Mouse (Mus musculus): ENCODE results near the gene Tmem255b. TPM values are rescaled to one million over a fixed set of nuclear protein-coding genes. Genes with fewer than 3 reads are reported as not detected.

Tmem255b gene
- polyA plus RNA-seq, 1 experiment from 2014 or later = 0.62 TPM

DNA sequence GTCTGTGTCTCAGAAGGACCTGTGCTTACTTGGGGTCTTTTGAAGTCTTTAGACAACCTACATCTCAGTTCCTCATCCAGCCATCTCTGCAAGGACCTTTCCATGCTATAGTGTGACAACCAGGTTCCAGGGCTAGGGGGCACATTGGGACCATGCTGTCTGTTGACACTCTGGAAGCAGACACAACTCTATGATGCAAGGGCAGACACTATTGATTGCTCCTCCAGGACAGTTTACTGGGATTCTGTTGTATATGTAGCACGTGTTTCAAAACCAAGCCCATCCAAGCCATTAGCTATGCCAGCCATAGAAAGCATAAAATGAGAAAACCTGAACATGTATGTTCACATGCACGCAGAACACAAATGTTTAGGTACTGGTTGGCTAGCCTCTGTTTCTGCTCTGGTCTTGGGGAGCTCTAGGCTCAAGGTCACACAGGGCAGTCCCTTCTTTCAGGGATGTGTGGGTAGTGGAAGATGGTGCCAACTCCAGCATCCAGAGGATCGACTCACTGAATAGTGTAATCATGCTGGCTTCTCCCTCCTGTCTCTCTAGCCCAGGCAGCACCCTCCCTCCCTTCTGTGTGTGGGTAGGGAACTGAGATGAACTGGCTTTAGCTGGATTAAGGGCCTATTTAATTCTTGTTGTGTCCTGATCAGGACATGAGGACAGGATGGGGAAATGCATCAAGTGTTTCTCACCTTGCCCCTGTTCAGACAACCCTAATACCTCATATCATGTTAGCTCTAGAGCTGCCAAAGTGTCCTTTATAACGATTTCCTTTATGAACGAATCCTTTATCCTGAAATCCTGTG, 78.8 kb downstream of the Tmem255b start:
- 74% methylated on average over 5 of the region's 5 CpGs for WGBS
- H3K4me3 ChIP-seq = no peak overlapping the region

DNA sequence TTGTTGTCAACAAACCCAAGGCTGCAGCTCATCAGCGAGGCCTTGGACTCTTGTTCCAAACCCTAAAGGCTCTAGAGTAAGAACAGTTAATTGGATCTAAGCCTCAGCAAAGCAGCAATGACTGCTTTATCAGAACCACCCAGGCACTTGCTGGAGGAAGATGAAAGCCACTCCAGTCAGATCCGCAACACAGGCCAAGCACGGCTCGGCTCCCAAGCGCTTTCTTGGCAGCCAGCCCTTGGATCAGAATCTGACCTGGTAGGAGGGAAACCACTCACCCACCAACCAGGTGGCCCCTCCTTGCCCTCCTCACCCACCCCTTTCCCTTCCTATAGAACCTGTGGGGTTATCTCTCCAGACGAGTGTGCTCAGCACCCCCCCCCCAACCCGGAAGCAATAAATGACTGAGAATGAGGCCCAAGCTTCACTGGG, 81.0 kb downstream of the Tmem255b start:
- H3K36me3 ChIP-seq = no peaks in the 10 kb centered on the region
- 27% methylated on average over 7 of the region's 7 CpGs for WGBS
- no peak overlapping the region for H3K4me3 ChIP-seq
- H3K9ac ChIP-seq = no peak overlapping the region
- peaks cover 19% of the 10 kb centered on the region; the same call in 1 of the 2 replicates for H3K27me3 ChIP-seq (replicated peaks)
- H3K4me1 ChIP-seq = peaks cover 44% of the 10 kb centered on the region
- 0 out of 2 replicates have a peak overlapping the region, but pooled peaks have one; percentile 32 for H3K27ac ChIP-seq (replicated peaks)
- H3K4me2 ChIP-seq = no peak overlapping the region
- H3K9me3 ChIP-seq = no peaks in the 10 kb centered on the region
- ATAC-seq (ENCODE audit: extremely low read depth, insufficient number of reproducible peaks, low FRiP score, low TSS enrichment) = no peak

More for the DNA sequence above, 78.8 kb downstream of the Tmem255b start:
- no peak overlapping the region for H3K9ac ChIP-seq
- no peaks in the 10 kb centered on the region for H3K9me3 ChIP-seq
- no peak for ATAC-seq (ENCODE audit: extremely low read depth, insufficient number of reproducible peaks, low FRiP score, low TSS enrichment)
- H3K27me3 ChIP-seq (replicated peaks) = peaks cover 22% of the 10 kb centered on the region
- H3K27ac ChIP-seq (replicated peaks) = no peak overlapping the region
- H3K36me3 ChIP-seq = no peaks in the 10 kb centered on the region
- H3K4me2 ChIP-seq = no peak overlapping the region
- peaks cover 27% of the 10 kb centered on the region for H3K4me1 ChIP-seq

DNA sequence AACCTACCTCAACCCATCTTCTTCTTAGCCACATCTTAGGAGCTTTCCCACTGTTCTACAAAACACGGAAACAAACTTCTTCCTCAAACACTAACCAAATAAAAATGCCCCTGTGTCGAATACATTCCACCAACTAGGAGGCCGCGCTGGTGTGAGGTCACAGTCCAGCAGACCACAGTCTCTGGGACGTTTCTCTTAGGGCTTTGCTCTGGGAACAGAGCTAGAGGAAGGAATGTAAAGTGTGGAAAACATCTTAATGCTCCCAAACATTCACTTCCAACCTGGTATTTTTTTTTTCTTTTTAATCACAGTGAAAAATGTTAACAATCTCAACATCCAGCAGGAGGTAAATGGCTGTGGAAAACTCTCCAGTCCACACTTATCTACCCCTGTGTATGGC, 81.7 kb downstream of the Tmem255b start:
- peak overlapping the region; percentile 32; the same call in 1 of the 2 replicates for H3K27ac ChIP-seq (replicated peaks)
- no peak overlapping the region for H3K9ac ChIP-seq
- WGBS = 64% methylated on average over 5 of the region's 5 CpGs
- H3K36me3 ChIP-seq = no peaks in the 10 kb centered on the region
- H3K4me2 ChIP-seq = no peak overlapping the region
- H3K27me3 ChIP-seq (replicated peaks) = peaks cover 19% of the 10 kb centered on the region; the same call in 1 of the 2 replicates
- H3K4me1 ChIP-seq = peaks cover 51% of the 10 kb centered on the region
- H3K9me3 ChIP-seq = no peaks in the 10 kb centered on the region
- no peak for ATAC-seq (ENCODE audit: extremely low read depth, insufficient number of reproducible peaks, low FRiP score, low TSS enrichment)
- no peak overlapping the region for H3K4me3 ChIP-seq

DNA sequence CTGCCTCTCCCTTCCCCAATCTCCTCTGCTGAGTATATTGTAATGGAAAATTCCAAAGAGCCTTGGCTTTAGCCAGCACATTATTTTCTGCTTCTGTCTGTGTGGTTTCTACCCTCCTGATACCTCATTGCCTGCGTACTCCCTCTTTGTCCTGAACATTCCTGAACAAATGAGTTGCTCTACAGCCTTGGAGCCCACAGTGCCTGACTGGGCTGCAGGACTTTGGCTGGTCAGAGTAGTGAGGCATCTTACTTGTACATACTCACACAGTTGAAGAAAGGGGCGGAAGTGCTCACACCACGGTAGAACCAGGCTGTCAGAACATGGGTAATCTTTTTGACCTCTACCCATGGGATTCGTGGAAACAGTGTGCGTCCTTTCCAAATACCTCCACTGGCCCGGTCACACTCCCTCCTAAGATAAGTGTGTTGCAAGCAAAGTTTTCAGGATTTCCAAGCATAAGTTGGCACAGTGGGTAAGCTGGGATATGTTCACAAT, 82.3 kb downstream of the Tmem255b start:
- peaks cover 57% of the 10 kb centered on the region for H3K4me1 ChIP-seq
- no peaks in the 10 kb centered on the region for H3K9me3 ChIP-seq
- H3K27ac ChIP-seq (replicated peaks) = peak overlapping the region; percentile 32
- no peak overlapping the region for H3K4me2 ChIP-seq
- no peak for ATAC-seq (ENCODE audit: extremely low read depth, insufficient number of reproducible peaks, low FRiP score, low TSS enrichment)
- no peak overlapping the region for H3K9ac ChIP-seq
- peaks cover 24% of the 10 kb centered on the region for H3K27me3 ChIP-seq (replicated peaks)
- H3K4me3 ChIP-seq = no peak overlapping the region
- 67% methylated on average over 6 of the region's 6 CpGs for WGBS
- H3K36me3 ChIP-seq = no peaks in the 10 kb centered on the region

Other genes starting within 250 kb of the Tmem255b start
- 17.1 and 19.9 TPM in 2 replicates for gene Grtp1, start 234.6 kb upstream of the Tmem255b start, polyA plus RNA-seq (2015; fragmentation: Nextera tagmentation; extraction: Ambion mirVana)
- gene Adprhl1, start 181.0 kb upstream of the Tmem255b start, polyA plus RNA-seq (2015; fragmentation: Nextera tagmentation; extraction: Ambion mirVana) = 170 and 207 TPM in 2 replicates
- 24.6 and 26.7 TPM in 2 replicates for gene Dcun1d2, start 147.1 kb upstream of the Tmem255b start, polyA plus RNA-seq (2015; fragmentation: Nextera tagmentation; extraction: Ambion mirVana)
- 32.2 and 36.0 TPM in 2 replicates for gene Tmco3, start 147.0 kb upstream of the Tmem255b start, polyA plus RNA-seq (2015; fragmentation: Nextera tagmentation; extraction: Ambion mirVana)
- gene Tfdp1, start 96.4 kb upstream of the Tmem255b start, polyA plus RNA-seq (2015; fragmentation: Nextera tagmentation; extraction: Ambion mirVana) = 81.5 and 87.5 TPM in 2 replicates
- 0.13 TPM in 1 of 2 replicates, not detected in the other for gene Atp4b, start 38.4 kb upstream of the Tmem255b start, polyA plus RNA-seq (2015; fragmentation: Nextera tagmentation; extraction: Ambion mirVana)
- gene Grk1, start 30.1 kb upstream of the Tmem255b start, polyA plus RNA-seq (2015; fragmentation: Nextera tagmentation; extraction: Ambion mirVana) = not detected in 2 replicates
- 101 and 110 TPM in 2 replicates for gene Gas6, start 59.3 kb downstream of the Tmem255b start, polyA plus RNA-seq (2015; fragmentation: Nextera tagmentation; extraction: Ambion mirVana)
- not detected in 2 replicates for gene 1700029H14Rik, start 127.3 kb downstream of the Tmem255b start, polyA plus RNA-seq (2015; fragmentation: Nextera tagmentation; extraction: Ambion mirVana)
- gene Rasa3, start 242.4 kb downstream of the Tmem255b start, polyA plus RNA-seq (2015; fragmentation: Nextera tagmentation; extraction: Ambion mirVana) = 23.4 and 24.4 TPM in 2 replicates

Measured in heart, embryonic 13.5 days (tissue).